Mouse (Mus musculus) monocyte, adult 2 months (primary cell): ENCODE results near the gene Usp21.
A peak's percentile ranks its signal among the peaks of the same experiment; 100 is the strongest.
"Not testable (repeated sequence)": the region's sequence is repeated elsewhere in the genome, so short reads cannot be mapped to it uniquely, and the experiment has no call there.

ENCODE experiments used
- DNase-seq, 2 experiments: peaks; one replicate each; pipeline ENCODE4 v3.0.0; 2022; ENCODE audit warnings: low spot score in 2 of 2, low read depth in 1 of 2

Usp21 gene

GRCm38 (mm10) chr1:171287136-171288081 is at the start of gene Usp21:
Gene Usp21 (minus strand): TSS chr1:171287991.
- DNase-seq: peak; percentile 74 to 84

- no peak for DNase-seq
Measured at GRCm38 (mm10) chr1:171330216-171330560, 42.4 kb upstream of the Usp21 start.

GRCm38 (mm10) chr1:171329433-171330215 is 41.8 kb upstream of the Usp21 start:
- no peak for DNase-seq

GRCm38 (mm10) chr1:171328839-171329432 is 41.1 kb upstream of the Usp21 start, which contains the start of gene Dedd:
Gene Dedd (plus strand): TSS chr1:171329145.
- DNase-seq: peak; percentile 74 to 88

GRCm38 (mm10) chr1:171328244-171328643 is 40.5 kb upstream of the Usp21 start:
- DNase-seq: no peak

- DNase-seq: not testable (repeated sequence)
Measured at GRCm38 (mm10) chr1:171326588-171326987, 38.8 kb upstream of the Usp21 start.

- DNase-seq: no peak
Measured at GRCm38 (mm10) chr1:171325571-171325970, 37.8 kb upstream of the Usp21 start.

- DNase-seq: no peak
Measured at GRCm38 (mm10) chr1:171322012-171322411, 34.2 kb upstream of the Usp21 start.

GRCm38 (mm10) chr1:171321415-171321814 is 33.6 kb upstream of the Usp21 start:
- no peak for DNase-seq

- no peak for DNase-seq
Measured at GRCm38 (mm10) chr1:171320151-171320550, 32.4 kb upstream of the Usp21 start.

GRCm38 (mm10) chr1:171319748-171320147 is 32.0 kb upstream of the Usp21 start:
- DNase-seq: no peak

- DNase-seq: no peak
Measured at GRCm38 (mm10) chr1:171309321-171309720, 21.5 kb upstream of the Usp21 start.

GRCm38 (mm10) chr1:171306157-171306556 is 18.4 kb upstream of the Usp21 start:
- not testable (repeated sequence) for DNase-seq

- DNase-seq: no peak
Measured at GRCm38 (mm10) chr1:171298226-171298625, 10.4 kb upstream of the Usp21 start.

GRCm38 (mm10) chr1:171295063-171295402 is 7.2 kb upstream of the Usp21 start:
- no peak for DNase-seq

- DNase-seq: peak; percentile 57 to 82
Measured at GRCm38 (mm10) chr1:171294298-171295062, 6.7 kb upstream of the Usp21 start, which contains the start of gene Ufc1. Gene Ufc1 (minus strand): TSS chr1:171295024.

- no peak for DNase-seq
Measured at GRCm38 (mm10) chr1:171293906-171294297, 6.1 kb upstream of the Usp21 start.

- no peak for DNase-seq
Measured at GRCm38 (mm10) chr1:171293351-171293750, 5.6 kb upstream of the Usp21 start.

GRCm38 (mm10) chr1:171288328-171288727 is 537 bp upstream of the Usp21 start:
- DNase-seq: no peak

GRCm38 (mm10) chr1:171286517-171286916 is 1.3 kb downstream of the Usp21 start:
- DNase-seq: no peak
